Mouse (Mus musculus) MEL (cell line): Measurements from ENCODE around the gene Rufy4. TPM values are rescaled to one million over a fixed set of nuclear protein-coding genes. Genes with fewer than 3 reads are reported as not detected.

Experiments used
- DNase-seq: peaks from one replicate; pipeline ENCODE4 v3.0.0; 2011; ENCODE audit warnings: low read depth, low spot score
- H3K27ac ChIP-seq: 2 replicates; pipeline ENCODE4 v1.5.1; 2012; ENCODE audit warnings: low read depth, mild to moderate bottlenecking, control low read depth, low read length, moderate library complexity; ENCODE audit not compliant: control insufficient read depth
- H3K27me3 ChIP-seq, 2 experiments: fragments of 150-350 bp in 1 of 2; sonication (generic) in 1 of 2; 2 replicates each; pipeline ENCODE4 v1.6.1; 2012; ENCODE audit warnings: low read length in 2 of 2, mild to moderate bottlenecking in 2 of 2, improper control_type of control experiment in 1 of 2, moderate library complexity in 1 of 2; ENCODE audit not compliant: insufficient read depth in 2 of 2, control insufficient read depth in 1 of 2
- H3K36me3 ChIP-seq, 2 experiments: 2 replicates each; pipeline ENCODE4 v1.6.1; 2012 to 2014; ENCODE audit warnings: low read length in 2 of 2, improper control_type of control experiment in 1 of 2, inconsistent platforms in 1 of 2, mild to moderate bottlenecking in 1 of 2; ENCODE audit not compliant: insufficient read depth in 2 of 2, control insufficient read depth in 1 of 2
- H3K4me1 ChIP-seq, 2 experiments: fragments of 150-350 bp in 1 of 2; sonication (generic) in 1 of 2; 2 replicates each; pipeline ENCODE4 v1.6.1; 2012; ENCODE audit warnings: low read length in 2 of 2, improper control_type of control experiment in 1 of 2, mild to moderate bottlenecking in 1 of 2; ENCODE audit not compliant: insufficient read depth in 2 of 2, control insufficient read depth in 1 of 2
- H3K4me3 ChIP-seq, 2 experiments: fragments of 150-350 bp in 1 of 2; sonication (generic) in 1 of 2; 2 replicates each; pipeline ENCODE4 v1.5.1; 2012; ENCODE audit warnings: low read depth in 2 of 2, low read length in 2 of 2, mild to moderate bottlenecking in 2 of 2, moderate library complexity in 2 of 2, control low read depth in 1 of 2, improper control_type of control experiment in 1 of 2; ENCODE audit not compliant: control insufficient read depth in 1 of 2, insufficient read depth in 1 of 2
- H3K79me2 ChIP-seq: 2 replicates; pipeline ENCODE4 v1.6.1; 2012; ENCODE audit warnings: mild to moderate bottlenecking, low read length, moderate library complexity; ENCODE audit not compliant: control insufficient read depth, poor library complexity, insufficient read depth
- H3K9ac ChIP-seq: 2 replicates; pipeline ENCODE4 v1.6.1; 2012; ENCODE audit warnings: low read depth, mild to moderate bottlenecking, control low read depth, low read length, moderate library complexity; ENCODE audit not compliant: control insufficient read depth, poor library complexity, severe bottlenecking
- H3K9me3 ChIP-seq: fragments of 150-350 bp; sonication (generic); replicated peaks from 2 replicates; pipeline ENCODE4 v1.6.1; 2012; ENCODE audit warnings: mild to moderate bottlenecking, low read length, improper control_type of control experiment, moderate library complexity; ENCODE audit not compliant: insufficient read depth
- CHD2 ChIP-seq: IDR thresholded peaks from 2 replicates; pipeline ENCODE4 v1.6.1; 2011; ENCODE audit warnings: low read length, improper control_type of control experiment
- CTCF ChIP-seq, 3 experiments: IDR thresholded peaks in 2 of 3; conservative IDR thresholded peaks in 1 of 3; 2 replicates each; pipeline ENCODE4 v1.5.1; 2011 to 2012; ENCODE audit warnings: low read length in 3 of 3, low read depth in 2 of 3, mild to moderate bottlenecking in 2 of 3, improper control_type of control experiment in 1 of 3, inconsistent platforms in 1 of 3, mixed read lengths in 1 of 3, moderate library complexity in 1 of 3; ENCODE audit not compliant: control insufficient read depth in 1 of 3, insufficient read depth in 1 of 3, poor library complexity in 1 of 3, severe bottlenecking in 1 of 3
- E2F4 ChIP-seq: IDR thresholded peaks from 2 replicates; pipeline ENCODE4 v1.6.1; 2011; ENCODE audit warnings: low read depth, low read length, improper control_type of control experiment, borderline replicate concordance
- ELF1 ChIP-seq: IDR thresholded peaks from 2 replicates; pipeline ENCODE4 v1.6.1; 2014; ENCODE audit warnings: low read depth, mild to moderate bottlenecking, inconsistent platforms, low read length, improper control_type of control experiment, moderate library complexity
- EP300 ChIP-seq, 2 experiments: IDR thresholded peaks; 2 replicates each; pipeline ENCODE4 v1.6.1; 2011; ENCODE audit warnings: improper control_type of control experiment in 2 of 2, low read length in 2 of 2, low read depth in 1 of 2, mild to moderate bottlenecking in 1 of 2
- ETS1 ChIP-seq: IDR thresholded peaks from 2 replicates; pipeline ENCODE4 v1.6.1; 2012; ENCODE audit warnings: low read depth, mild to moderate bottlenecking, inconsistent platforms, low read length, improper control_type of control experiment, moderate library complexity
- GABPA ChIP-seq: IDR thresholded peaks from 2 replicates; pipeline ENCODE4 v1.6.1; 2012; ENCODE audit warnings: low read depth, mild to moderate bottlenecking, inconsistent platforms, low read length, improper control_type of control experiment, moderate library complexity
- GATA1 ChIP-seq: IDR thresholded peaks from 2 replicates; pipeline ENCODE4 v1.6.1; 2011; ENCODE audit warnings: low read depth, low read length, improper control_type of control experiment
- HCFC1 ChIP-seq: IDR thresholded peaks from 2 replicates; pipeline ENCODE4 v1.6.1; 2012; ENCODE audit warnings: low read depth, mild to moderate bottlenecking, inconsistent platforms, low read length, improper control_type of control experiment, moderate library complexity
- JUND ChIP-seq: IDR thresholded peaks from 2 replicates; pipeline ENCODE4 v1.6.1; 2011; ENCODE audit warnings: low read depth, mild to moderate bottlenecking, improper control_type of control experiment, low read length
- KAT2A ChIP-seq: conservative IDR thresholded peaks from 2 replicates; pipeline ENCODE4 v1.6.1; 2012; ENCODE audit warnings: low read depth, low read length, improper control_type of control experiment, inconsistent platforms
- MAZ ChIP-seq: IDR thresholded peaks from 2 replicates; pipeline ENCODE4 v1.6.1; 2012; ENCODE audit warnings: low read depth, mild to moderate bottlenecking, inconsistent platforms, low read length, improper control_type of control experiment
- MEF2A ChIP-seq: IDR thresholded peaks from 2 replicates; pipeline ENCODE4 v1.6.1; 2014; ENCODE audit warnings: low read depth, mild to moderate bottlenecking, inconsistent platforms, low read length, improper control_type of control experiment; ENCODE audit not compliant: poor library complexity, insufficient replicate concordance, severe bottlenecking; ENCODE audit errors: extremely low read depth
- MXI1 ChIP-seq: IDR thresholded peaks from 2 replicates; pipeline ENCODE4 v1.6.1; 2011; ENCODE audit warnings: mild to moderate bottlenecking, low read depth, low read length, improper control_type of control experiment
- MYB ChIP-seq: IDR thresholded peaks from 2 replicates; pipeline ENCODE4 v1.6.1; 2011; ENCODE audit warnings: mild to moderate bottlenecking, low read depth, low read length, improper control_type of control experiment
- POLR2A ChIP-seq, 2 experiments: IDR thresholded peaks; 2 replicates each; pipeline ENCODE4 v1.6.1; 2011 to 2012; ENCODE audit warnings: low read length in 2 of 2, mild to moderate bottlenecking in 2 of 2, control low read depth in 1 of 2, improper control_type of control experiment in 1 of 2, low read depth in 1 of 2, moderate library complexity in 1 of 2; ENCODE audit not compliant: control insufficient read depth in 1 of 2, insufficient read depth in 1 of 2, poor library complexity in 1 of 2
- POLR2AphosphoS5 ChIP-seq: IDR thresholded peaks from 2 replicates; pipeline ENCODE4 v1.6.1; 2012; ENCODE audit warnings: low read depth, borderline replicate concordance, mild to moderate bottlenecking, inconsistent platforms, low read length, moderate library complexity, mixed read lengths
- RCOR1 ChIP-seq: IDR thresholded peaks from 2 replicates; pipeline ENCODE4 v1.6.1; 2012; ENCODE audit warnings: low read depth, mild to moderate bottlenecking, inconsistent platforms, low read length, improper control_type of control experiment
- SIN3A ChIP-seq: IDR thresholded peaks from 2 replicates; pipeline ENCODE4 v1.6.1; 2012; ENCODE audit warnings: low read length, improper control_type of control experiment, inconsistent platforms
- UBTF ChIP-seq: IDR thresholded peaks from 2 replicates; pipeline ENCODE4 v1.6.1; 2012; ENCODE audit warnings: low read depth, mild to moderate bottlenecking, inconsistent platforms, low read length, improper control_type of control experiment, moderate library complexity, borderline replicate concordance; ENCODE audit not compliant: insufficient read depth
- USF1 ChIP-seq: IDR thresholded peaks from 2 replicates; pipeline ENCODE4 v1.6.1; 2014; ENCODE audit warnings: low read depth, mild to moderate bottlenecking, inconsistent platforms, low read length, improper control_type of control experiment, moderate library complexity
- ZC3H11A ChIP-seq: IDR thresholded peaks from 2 replicates; pipeline ENCODE4 v1.6.1; 2012; ENCODE audit warnings: low read depth, mild to moderate bottlenecking, inconsistent platforms, low read length, improper control_type of control experiment
- ZKSCAN1 ChIP-seq: IDR thresholded peaks from 2 replicates; pipeline ENCODE4 v1.6.1; 2012; ENCODE audit warnings: low read depth, mild to moderate bottlenecking, inconsistent platforms, low read length, improper control_type of control experiment, moderate library complexity
- ZNF384 ChIP-seq: IDR thresholded peaks from 2 replicates; pipeline ENCODE4 v1.6.1; 2012; ENCODE audit warnings: low read depth, mild to moderate bottlenecking, inconsistent platforms, low read length, improper control_type of control experiment
- polyA plus RNA-seq, 2 experiments: library from polyadenylated mRNA; stranded (reverse) in 1 of 2; unstranded in 1 of 2; fragments of >175 nt in 1 of 2; fragments of >200 nt in 1 of 2; gene quantifications; 2 replicates each; pipeline versions ENCODE4 v1.2.1 to v1.2.4; 2012; ENCODE audit warnings: low replicate concordance in 2 of 2, low read depth in 1 of 2; ENCODE audit not compliant: insufficient read length in 2 of 2, insufficient read depth in 1 of 2, missing spikeins in 1 of 2
- total RNA-seq: library from RNA; depleted of rRNA; stranded (reverse); fragments of 300-350 nt; gene quantifications from 2 replicates; pipeline ENCODE4 v1.2.3, GENCODE M21; 2012

The Rufy4 gene
- total and polyA plus RNA-seq, 3 experiments: 0.04 to 0.10 TPM; not detected in 1

DNA sequence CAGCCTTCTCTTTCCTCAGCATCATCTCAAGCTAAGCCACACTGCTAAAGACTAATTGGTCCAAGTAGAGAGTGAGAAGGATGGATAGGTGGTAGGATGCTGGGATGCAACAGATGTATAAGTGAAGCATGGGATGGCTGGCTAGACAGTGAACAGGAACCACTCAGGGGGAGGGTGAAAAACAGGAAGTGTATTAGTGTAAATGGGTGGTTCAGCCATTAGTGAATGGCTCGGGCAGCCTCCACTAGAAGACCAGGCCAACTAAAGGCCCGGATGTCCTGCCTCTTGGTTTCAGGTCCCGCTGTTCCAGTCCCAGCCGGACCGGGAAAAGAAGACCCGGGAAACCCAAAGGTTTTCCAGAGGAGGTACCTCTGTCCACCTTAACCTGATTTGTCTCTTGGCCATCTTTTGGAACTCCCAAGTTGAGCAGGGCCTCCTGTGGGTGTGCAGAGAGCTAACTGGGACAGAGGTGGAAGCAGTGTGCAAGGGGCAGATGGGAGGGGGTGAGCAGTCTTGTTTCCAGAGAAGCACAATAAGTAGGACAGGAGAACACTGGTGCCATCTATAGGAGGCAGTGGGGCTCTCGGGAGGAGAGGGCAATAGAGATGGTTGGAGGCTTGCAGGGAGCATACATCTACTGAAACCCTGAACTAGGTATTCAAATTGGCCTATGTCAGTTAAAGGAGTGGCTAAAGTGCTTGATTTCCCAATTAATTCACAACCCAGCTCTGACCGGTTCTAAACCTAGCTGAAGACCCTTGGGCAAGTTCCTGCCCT, 5.7 kb downstream of the Rufy4 start:
- H3K27ac ChIP-seq: no peak overlapping the region
- no peak for DNase-seq
- TF ChIP-seq ZKSCAN1: no peak
- TF ChIP-seq ETS1: no peak
- no peak for TF ChIP-seq HCFC1
- no peak for TF ChIP-seq ELF1
- TF ChIP-seq MEF2A: no peak
- no peak for TF ChIP-seq UBTF
- TF ChIP-seq MYB: no peak
- TF ChIP-seq ZNF384: no peak
- no peak for TF ChIP-seq MXI1
- no peak for TF ChIP-seq USF1
- TF ChIP-seq EP300 (IDR thresholded peaks at IDR 0.05; ENCODE audit: low read depth in 1 of 2, low read length in 2 of 2): no peak
- no peak for TF ChIP-seq E2F4
- TF ChIP-seq KAT2A: no peak
- no peak overlapping the region for H3K9ac ChIP-seq
- no peaks in the 10 kb centered on the region for H3K9me3 ChIP-seq
- H3K36me3 ChIP-seq: 0 out of 4 replicates have a peak, but pooled peaks cover 0 to 2% of the 10 kb centered on the region in 2 experiments
- H3K79me2 ChIP-seq: no peaks in the 10 kb centered on the region
- no peak overlapping the region for H3K4me3 ChIP-seq
- no peaks in the 10 kb centered on the region for H3K27me3 ChIP-seq
- peaks cover 0 to 12% of the 10 kb centered on the region in 2 experiments; a peak in 2 of 4 replicates for H3K4me1 ChIP-seq

- no peaks in the 10 kb centered on the region for H3K27me3 ChIP-seq
- H3K9me3 ChIP-seq: no peaks in the 10 kb centered on the region
- H3K4me3 ChIP-seq: no peak overlapping the region
- H3K9ac ChIP-seq: no peak overlapping the region
- no peak; a peak in 1 of 6 replicates for TF ChIP-seq CTCF (IDR thresholded peaks at IDR 0.05 in 2 of 3, conservative IDR thresholded peaks at IDR 0.05 in 1 of 3; ENCODE audit: control insufficient read depth in 1 of 3, insufficient read depth in 1 of 3, low read depth in 2 of 3, low read length in 3 of 3, poor library complexity in 1 of 3, severe bottlenecking in 1 of 3)
- TF ChIP-seq CHD2: no peak
- no peak for TF ChIP-seq ZC3H11A
- TF ChIP-seq MAZ: no peak
- TF ChIP-seq POLR2AphosphoS5: no peak
- TF ChIP-seq POLR2A (IDR thresholded peaks at IDR 0.05; ENCODE audit: control insufficient read depth in 1 of 2, insufficient read depth in 1 of 2, low read depth in 1 of 2, low read length in 2 of 2, poor library complexity in 1 of 2): no peak
- TF ChIP-seq E2F4: no peak
- no peak for TF ChIP-seq GABPA
- no peak for TF ChIP-seq RCOR1
- no peak for TF ChIP-seq UBTF
- no peak for TF ChIP-seq USF1
- TF ChIP-seq JUND: no peak
- TF ChIP-seq KAT2A: no peak
- TF ChIP-seq GATA1: no peak
- TF ChIP-seq SIN3A: no peak
- no peak for TF ChIP-seq ZNF384
- TF ChIP-seq MEF2A: no peak
- no peak for DNase-seq
- 0 out of 4 replicates have a peak, but pooled peaks cover 0 to 2% of the 10 kb centered on the region in 2 experiments for H3K36me3 ChIP-seq
- H3K27ac ChIP-seq: no peak overlapping the region
- no peaks in the 10 kb centered on the region for H3K79me2 ChIP-seq
- H3K4me1 ChIP-seq: peaks cover 0 to 12% of the 10 kb centered on the region in 2 experiments; a peak in 2 of 4 replicates
Observed at GRCm38 (mm10) chr1:74132011-74132410, 6.7 kb downstream of the Rufy4 start.
